Comparison of ENCODE assay signal across 7 mouse cellular contexts in the genomic region with DNA sequence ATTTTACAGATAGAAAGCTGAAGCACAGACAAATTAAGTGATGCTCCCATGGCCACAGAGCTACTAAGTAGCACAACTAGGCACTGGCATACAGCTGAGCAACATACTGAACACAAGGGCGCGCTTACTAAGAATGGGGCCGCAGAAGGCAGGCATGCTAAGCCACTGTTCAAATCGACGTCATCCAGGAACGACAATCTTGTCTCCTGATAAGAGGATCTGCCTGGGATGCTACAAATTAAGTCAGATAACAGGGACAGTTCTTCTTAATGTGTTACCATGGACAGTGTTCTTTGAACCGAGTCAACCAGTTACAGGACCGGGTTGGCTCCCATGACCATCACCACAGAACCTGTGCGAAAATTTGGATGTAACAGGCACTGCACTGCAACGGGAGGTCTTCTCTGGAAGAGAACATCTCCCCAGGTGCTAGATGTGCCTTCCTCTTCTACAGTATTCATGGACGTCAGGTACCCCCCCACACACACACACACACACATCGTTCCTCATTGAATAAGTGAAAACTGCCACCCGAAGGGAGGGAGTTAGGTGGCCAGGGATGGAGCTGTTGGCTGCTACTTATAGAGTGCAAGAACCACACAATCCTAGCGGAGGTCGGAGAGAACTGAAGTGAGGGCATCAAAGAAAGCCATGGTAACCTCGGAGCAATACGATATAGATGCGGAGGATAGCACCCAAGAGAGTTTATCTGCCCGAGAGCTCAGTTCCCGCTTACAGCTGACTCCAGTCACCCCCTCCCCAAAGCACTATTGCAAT. TPM values are rescaled to one million over a fixed set of nuclear protein-coding genes. Genes with fewer than 3 reads are reported as not detected.
DNase-seq lines count a peak whose midpoint lies in the region; ATAC-seq and TF ChIP-seq lines count a peak whose summit lies in the region.

No protein-coding gene starts in this region.

- WGBS in neural tube, embryonic 11.5 days, result 5% methylated on average over 20 of the region's 20 CpGs
- 6% methylated on average over 20 of the region's 20 CpGs for WGBS in forebrain, postnatal 0 days
- 6% methylated on average over 20 of the region's 20 CpGs for WGBS in liver, embryonic 15.5 days (ENCODE audit: insufficient replicate concordance)
- WGBS in stomach, embryonic 16.5 days, result 13% methylated on average over 20 of the region's 20 CpGs

- no peak for ATAC-seq in neural tube, embryonic 11.5 days (ENCODE audit: insufficient read depth, low FRiP score, low TSS enrichment)
- ATAC-seq in forebrain, postnatal 0 days, result peak; percentile 43; the same call in 1 of the 2 replicates
- no peak for ATAC-seq in liver, embryonic 15.5 days (ENCODE audit: insufficient read depth)
- ATAC-seq in stomach, embryonic 16.5 days (ENCODE audit: insufficient read depth, low FRiP score), result no peak

- peaks cover 9% of the 10 kb centered on the region for H3K4me1 ChIP-seq in neural tube, embryonic 11.5 days (ENCODE audit: control insufficient read depth, insufficient read depth, low read length)
- H3K4me1 ChIP-seq in forebrain, postnatal 0 days (ENCODE audit: insufficient read depth), result peaks cover 10% of the 10 kb centered on the region; the same call in 1 of the 2 replicates
- H3K4me1 ChIP-seq in liver, embryonic 15.5 days (replicated peaks), result peaks cover 7% of the 10 kb centered on the region; the same call in 1 of the 2 replicates
- H3K4me1 ChIP-seq in stomach, embryonic 16.5 days (ENCODE audit: control insufficient read depth, insufficient read depth, low read length), result peaks cover 18% of the 10 kb centered on the region

- no peak overlapping the region for H3K27ac ChIP-seq in neural tube, embryonic 11.5 days (ENCODE audit: low read depth, low read length)
- no peak overlapping the region for H3K27ac ChIP-seq in forebrain, postnatal 0 days (ENCODE audit: low read depth, low read length)
- no peak overlapping the region for H3K27ac ChIP-seq in liver, embryonic 15.5 days (replicated peaks)
- H3K27ac ChIP-seq in stomach, embryonic 16.5 days (ENCODE audit: low read length), result no peak overlapping the region

- H3K27me3 ChIP-seq in neural tube, embryonic 11.5 days (ENCODE audit: control insufficient read depth, insufficient read depth, low read length), result peaks cover 33% of the 10 kb centered on the region
- H3K27me3 ChIP-seq in forebrain, postnatal 0 days (ENCODE audit: insufficient read depth, low read length), result peaks cover 31% of the 10 kb centered on the region
- peaks cover 89% of the 10 kb centered on the region for H3K27me3 ChIP-seq in liver, embryonic 15.5 days
- H3K27me3 ChIP-seq in stomach, embryonic 16.5 days (ENCODE audit: control insufficient read depth, insufficient read depth, low read length), result peaks cover 19% of the 10 kb centered on the region

- no peak overlapping the region; the same call in 1 of the 2 replicates for H3K9ac ChIP-seq in neural tube, embryonic 11.5 days (ENCODE audit: low read length)
- H3K9ac ChIP-seq in forebrain, postnatal 0 days, result peak overlapping the region; percentile 56
- no peak overlapping the region for H3K9ac ChIP-seq in liver, embryonic 15.5 days
- peak overlapping the region; percentile 63 for H3K9ac ChIP-seq in stomach, embryonic 16.5 days (ENCODE audit: low read length)

- peak overlapping the region; percentile 96 for H3K4me2 ChIP-seq in neural tube, embryonic 11.5 days (ENCODE audit: low read depth)
- peak overlapping the region; percentile 100 for H3K4me2 ChIP-seq in forebrain, postnatal 0 days (ENCODE audit: low read depth)
- H3K4me2 ChIP-seq in liver, embryonic 15.5 days, result peak overlapping the region; percentile 72
- peak overlapping the region; percentile 84 for H3K4me2 ChIP-seq in stomach, embryonic 16.5 days (ENCODE audit: low read depth, low read length)

- DNase-seq in neural tube, embryonic 11.5 days (ENCODE audit: low spot score), result peak; percentile 30
- no peak for DNase-seq in neural tube, embryonic 10.5 days (ENCODE audit: extremely low spot score, low spot score)
- peak; percentile 21 for DNase-seq in forebrain, postnatal 0 days
- DNase-seq in thymus, postnatal 10 days (ENCODE audit: low spot score in 2 of 2), result no peak
- DNase-seq in gastrocnemius, adult 8-10 months (ENCODE audit: low spot score in 2 of 2), result no peak

- TF ChIP-seq CTCF in forebrain, postnatal 0 days (IDR thresholded peaks at IDR 0.05; ENCODE audit: low read depth), result no peak

- H3K36me3 ChIP-seq in neural tube, embryonic 11.5 days (ENCODE audit: control insufficient read depth, insufficient read depth, low read length), result no peaks in the 10 kb centered on the region
- no peaks in the 10 kb centered on the region for H3K36me3 ChIP-seq in forebrain, postnatal 0 days (ENCODE audit: insufficient read depth)
- H3K36me3 ChIP-seq in liver, embryonic 15.5 days (replicated peaks), result no peaks in the 10 kb centered on the region
- no peaks in the 10 kb centered on the region for H3K36me3 ChIP-seq in stomach, embryonic 16.5 days (ENCODE audit: control insufficient read depth, insufficient read depth, low read length)

- H3K4me3 ChIP-seq in neural tube, embryonic 11.5 days (ENCODE audit: low read depth, low read length), result peak overlapping the region; percentile 51
- peak overlapping the region; percentile 56 for H3K4me3 ChIP-seq in forebrain, postnatal 0 days (ENCODE audit: low read depth, low read length)
- peak overlapping the region; percentile 48 for H3K4me3 ChIP-seq in liver, embryonic 15.5 days (replicated peaks)
- peak overlapping the region; percentile 56 for H3K4me3 ChIP-seq in stomach, embryonic 16.5 days (replicated peaks; ENCODE audit: low read length)

- H3K9me3 ChIP-seq in neural tube, embryonic 11.5 days (ENCODE audit: control insufficient read depth, low read length), result no peaks in the 10 kb centered on the region
- no peaks in the 10 kb centered on the region for H3K9me3 ChIP-seq in forebrain, postnatal 0 days (ENCODE audit: low read length)
- no peaks in the 10 kb centered on the region for H3K9me3 ChIP-seq in liver, embryonic 15.5 days (replicated peaks)
- no peaks in the 10 kb centered on the region for H3K9me3 ChIP-seq in stomach, embryonic 16.5 days (replicated peaks; ENCODE audit: control insufficient read depth, low read length)

RNA-seq across cellular contexts. Expression of gene Pcp4l1, which starts 0.8 kb away (rescaled TPM):
- 3.8 and 4.8 TPM in 2 replicates for polyA plus RNA-seq in neural tube, embryonic 11.5 days (2014; fragmentation: Nextera tagmentation; extraction: Ambion mirVana)
- total RNA-seq in forebrain, postnatal 0 days (2014; rRNA removed), result 12.3 and 16.2 TPM in 2 replicates
- 31.4 and 33.4 TPM in 2 replicates for polyA plus RNA-seq in forebrain, postnatal 0 days (2015; fragmentation: Nextera tagmentation; extraction: Ambion mirVana)
- polyA plus RNA-seq in liver, embryonic 15.5 days (2015; fragmentation: Nextera tagmentation; extraction: Ambion mirVana), result 1.7 and 2.1 TPM in 2 replicates
- polyA plus RNA-seq in stomach, embryonic 16.5 days (2015; fragmentation: Nextera tagmentation; extraction: Ambion mirVana), result 44.3 and 46.4 TPM in 2 replicates
- total RNA-seq in gastrocnemius, adult 8-10 months (2022), result 10 to 100 TPM; 40.2 to 94.7 (median 71.0) TPM

RNA-seq across cellular contexts. Expression of gene Nr1i3, which starts 18.5 kb away (rescaled TPM):
- 0.23 TPM in 1 of 2 replicates, not detected in the other for polyA plus RNA-seq in neural tube, embryonic 11.5 days (2014; fragmentation: Nextera tagmentation; extraction: Ambion mirVana)
- not detected in 2 replicates for total RNA-seq in forebrain, postnatal 0 days (2014; rRNA removed)
- 0.16 and 0.19 TPM in 2 replicates for polyA plus RNA-seq in forebrain, postnatal 0 days (2015; fragmentation: Nextera tagmentation; extraction: Ambion mirVana)
- 1.1 and 1.5 TPM in 2 replicates for polyA plus RNA-seq in liver, embryonic 15.5 days (2015; fragmentation: Nextera tagmentation; extraction: Ambion mirVana)
- polyA plus RNA-seq in stomach, embryonic 16.5 days (2015; fragmentation: Nextera tagmentation; extraction: Ambion mirVana), result 1.7 and 1.8 TPM in 2 replicates
- under 1 TPM in 1 of 4 experiments, not detected in 3; 0.21 TPM for total RNA-seq in gastrocnemius, adult 8-10 months (2022)

RNA-seq across cellular contexts. Expression of gene Tomm40l, which starts 27.1 kb away (rescaled TPM):
- polyA plus RNA-seq in neural tube, embryonic 11.5 days (2014; fragmentation: Nextera tagmentation; extraction: Ambion mirVana), result 24.8 and 36.6 TPM in 2 replicates
- 46.5 and 62.7 TPM in 2 replicates for total RNA-seq in forebrain, postnatal 0 days (2014; rRNA removed)
- polyA plus RNA-seq in forebrain, postnatal 0 days (2015; fragmentation: Nextera tagmentation; extraction: Ambion mirVana), result 39.8 and 41.7 TPM in 2 replicates
- polyA plus RNA-seq in liver, embryonic 15.5 days (2015; fragmentation: Nextera tagmentation; extraction: Ambion mirVana), result 15.8 and 16.2 TPM in 2 replicates
- 28.2 and 28.3 TPM in 2 replicates for polyA plus RNA-seq in stomach, embryonic 16.5 days (2015; fragmentation: Nextera tagmentation; extraction: Ambion mirVana)
- 10 to 100 TPM; 46.4 to 50.9 (median 50.4) TPM for total RNA-seq in gastrocnemius, adult 8-10 months (2022)

RNA-seq across cellular contexts. Expression of gene Apoa2, which starts 29.6 kb away (rescaled TPM):
- polyA plus RNA-seq in neural tube, embryonic 11.5 days (2014; fragmentation: Nextera tagmentation; extraction: Ambion mirVana), result 4.6 and 4.9 TPM in 2 replicates
- total RNA-seq in forebrain, postnatal 0 days (2014; rRNA removed), result 0.92 and 2.0 TPM in 2 replicates
- polyA plus RNA-seq in forebrain, postnatal 0 days (2015; fragmentation: Nextera tagmentation; extraction: Ambion mirVana), result 2.7 and 4.0 TPM in 2 replicates
- 6,467 and 6,641 TPM in 2 replicates for polyA plus RNA-seq in liver, embryonic 15.5 days (2015; fragmentation: Nextera tagmentation; extraction: Ambion mirVana)
- 257 and 347 TPM in 2 replicates for polyA plus RNA-seq in stomach, embryonic 16.5 days (2015; fragmentation: Nextera tagmentation; extraction: Ambion mirVana)
- total RNA-seq in gastrocnemius, adult 8-10 months (2022), result 1 to 10 TPM in 2 of 4 experiments, not detected in 2; 1.5 to 6.1 TPM

RNA-seq across cellular contexts. Expression of gene Fcer1g, which starts 38.9 kb away (rescaled TPM):
- 14.4 and 15.0 TPM in 2 replicates for polyA plus RNA-seq in neural tube, embryonic 11.5 days (2014; fragmentation: Nextera tagmentation; extraction: Ambion mirVana)
- total RNA-seq in forebrain, postnatal 0 days (2014; rRNA removed), result 7.6 and 11.2 TPM in 2 replicates
- 33.2 and 37.9 TPM in 2 replicates for polyA plus RNA-seq in forebrain, postnatal 0 days (2015; fragmentation: Nextera tagmentation; extraction: Ambion mirVana)
- polyA plus RNA-seq in liver, embryonic 15.5 days (2015; fragmentation: Nextera tagmentation; extraction: Ambion mirVana), result 115 and 118 TPM in 2 replicates
- polyA plus RNA-seq in stomach, embryonic 16.5 days (2015; fragmentation: Nextera tagmentation; extraction: Ambion mirVana), result 68.0 and 77.1 TPM in 2 replicates
- 1 to 10 TPM in 3 of 4 experiments, under 1 TPM in 1; 0.85 to 3.1 (median 2.3) TPM for total RNA-seq in gastrocnemius, adult 8-10 months (2022)

Comparison
In these comparisons a context has a peak if more than half of its experiments do, and no peak if none do; other contexts are left out.
1. DNase-seq: peak in neural tube, embryonic 11.5 days (single experiment) and forebrain, postnatal 0 days (single experiment); none in neural tube, embryonic 10.5 days (single experiment), thymus, postnatal 10 days (0 of 2) and gastrocnemius, adult 8-10 months (0 of 2).
2. H3K9ac ChIP-seq: peak in forebrain, postnatal 0 days (single experiment) and stomach, embryonic 16.5 days (single experiment); none in neural tube, embryonic 11.5 days (single experiment) and liver, embryonic 15.5 days (single experiment).
3. Peak in every context shown above with its lines, with median percentiles within 50 percentile points of each other: H3K4me2 ChIP-seq and H3K4me3 ChIP-seq.